Mouse (Mus musculus): Measurements from ENCODE around the gene Zcchc24. TPM values are rescaled to one million over a fixed set of nuclear protein-coding genes. Genes with fewer than 3 reads are reported as not detected.
"Not testable (repeated sequence)": the region's sequence is repeated elsewhere in the genome, so short reads cannot be mapped to it uniquely, and the experiment has no call there.

The Zcchc24 gene
- total RNA-seq (2021) = 10 to 100 TPM; 45.7 to 51.3 TPM

DNA sequence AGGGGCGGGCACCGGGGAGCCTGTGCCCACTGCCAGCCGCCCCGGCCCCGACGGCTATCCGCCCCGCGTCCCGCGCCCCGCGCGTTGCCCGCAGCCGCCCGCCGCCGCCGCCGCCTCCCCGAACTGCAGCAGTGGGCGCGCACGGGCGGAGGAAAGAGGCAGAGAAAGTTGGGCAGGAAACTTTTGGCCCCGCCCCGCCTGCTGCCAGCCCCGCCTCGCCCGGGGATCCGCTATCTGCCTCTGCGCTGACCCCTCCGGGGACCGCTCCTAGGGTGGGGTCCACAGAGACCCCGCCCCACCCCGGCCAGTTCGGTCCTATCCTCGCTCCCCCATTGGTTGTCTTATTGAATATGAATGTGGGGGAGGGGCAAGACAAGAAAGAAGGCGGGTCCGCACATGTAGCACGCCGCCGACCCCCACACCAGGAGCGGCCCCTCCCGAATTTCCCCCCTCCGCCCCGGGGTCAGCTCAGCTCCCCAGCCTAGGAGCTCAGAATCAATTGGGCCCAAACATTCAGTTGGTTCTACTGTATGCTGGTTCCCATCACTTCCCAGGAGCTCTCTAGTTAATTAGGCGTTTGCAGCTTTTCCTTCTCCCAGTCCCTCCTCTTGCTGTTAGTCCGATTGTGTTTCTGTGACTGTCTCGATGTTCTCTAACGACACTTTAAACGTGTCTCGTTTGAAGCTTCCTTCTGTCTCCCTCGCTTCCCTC is at the start of gene Zcchc24:
Gene Zcchc24, minus strand, starts transcription at position 125 of the 711 bp plus-strand sequence.
- intact Hi-C loops (cut with DNase I) = loop anchor here (5.0 kb wide), 1 partner anchor 52 kb away; no protein-coding TSS in a partner anchor
- peak; percentile 79 to 80 for DNase-seq (ENCODE audit: low spot score in 2 of 2)

GRCm38 (mm10) chr14:25816416-25816815 is 47.6 kb upstream of the Zcchc24 start:
- DNase-seq (ENCODE audit: low spot score in 2 of 2) = peak; percentile 66 to 79
- intact Hi-C loops (cut with DNase I) = no loop called here

DNA sequence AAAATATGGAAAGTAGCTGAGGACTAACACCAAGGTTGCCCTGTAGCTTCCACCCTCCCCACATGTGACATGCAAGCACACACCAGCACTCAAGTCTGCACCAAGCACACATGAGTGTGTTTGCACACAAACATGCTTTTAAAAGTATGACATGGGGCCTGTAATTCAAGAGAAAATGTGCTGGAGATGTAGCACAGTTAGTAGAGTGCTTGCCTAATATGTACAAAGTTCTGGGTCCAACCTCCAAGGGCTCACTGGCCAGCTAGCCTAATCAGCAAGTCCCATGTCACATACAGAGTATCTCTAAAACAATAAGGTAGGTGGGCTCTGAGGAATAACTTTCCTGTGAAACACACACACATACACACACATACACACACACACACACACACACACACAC is 45.3 kb upstream of the Zcchc24 start:
- intact Hi-C loops (cut with DNase I) = no loop called here
- DNase-seq (ENCODE audit: low spot score in 2 of 2) = no peak

DNA sequence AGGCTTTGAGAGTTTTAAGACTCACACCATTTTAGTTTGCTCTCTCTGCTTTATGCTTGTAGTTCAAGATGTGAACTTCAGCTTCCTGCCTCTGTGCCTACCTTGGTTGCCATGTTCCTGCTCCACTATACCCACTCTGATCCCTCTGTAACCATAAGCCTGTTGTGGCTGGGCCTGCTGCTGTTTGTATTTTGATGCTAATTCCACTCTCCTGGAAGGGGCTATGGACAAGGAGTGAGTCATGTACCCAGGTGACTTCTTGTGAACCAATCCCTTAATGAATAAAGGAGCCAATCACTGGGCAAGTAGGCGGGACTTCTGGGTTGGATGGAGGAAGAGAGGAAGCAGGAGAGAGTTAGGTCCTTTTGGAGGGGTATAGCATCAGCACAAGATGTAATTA is 42.2 kb upstream of the Zcchc24 start:
- DNase-seq (ENCODE audit: low spot score in 2 of 2); intact Hi-C loops (cut with DNase I): not testable (repeated sequence)

DNA sequence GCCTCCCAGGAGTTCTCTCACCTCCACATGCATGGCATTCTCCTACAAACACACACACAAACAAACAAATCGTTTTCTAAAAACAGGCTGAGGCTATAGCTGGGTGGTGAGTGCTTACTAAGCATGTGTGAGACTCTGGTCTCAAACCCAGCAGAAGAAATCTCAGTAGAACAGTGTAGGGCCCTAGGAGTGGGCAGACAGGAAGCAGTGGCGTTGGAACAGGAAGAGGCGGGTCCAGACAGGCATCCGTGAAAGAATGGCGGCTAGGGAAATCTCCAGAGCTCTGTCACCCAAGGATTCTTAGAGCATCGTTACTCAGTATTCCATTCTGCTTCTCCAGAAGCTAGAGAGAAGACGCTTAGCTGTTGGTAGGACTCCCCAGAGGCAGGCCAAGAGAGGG is 37.7 kb upstream of the Zcchc24 start:
- intact Hi-C loops (cut with DNase I) = no loop called here

DNA sequence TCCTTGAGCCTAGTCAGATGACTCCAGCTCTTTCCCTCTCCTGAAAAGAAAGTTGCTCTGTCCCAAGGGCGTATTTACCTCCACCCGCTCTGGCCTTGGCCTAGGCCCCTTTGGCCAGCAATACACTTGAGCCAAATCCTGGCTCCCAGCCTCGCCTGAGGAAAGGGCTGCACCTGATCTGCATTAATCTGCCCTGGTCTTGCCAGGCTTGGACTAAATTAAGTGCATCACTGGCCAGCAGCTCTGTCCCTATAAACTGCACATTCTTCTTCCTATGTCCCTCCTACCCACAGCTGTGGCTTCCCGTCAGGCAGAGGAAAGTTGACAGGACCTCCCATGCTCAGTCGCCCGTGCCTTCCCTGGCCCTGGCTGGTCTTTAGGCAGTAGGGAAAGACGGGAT is 37.0 kb upstream of the Zcchc24 start:
- DNase-seq (ENCODE audit: low spot score in 2 of 2) = peak; percentile 26 to 44
- intact Hi-C loops (cut with DNase I) = no loop called here

More for the DNA sequence above, 37.7 kb upstream of the Zcchc24 start:
- DNase-seq (ENCODE audit: low spot score in 2 of 2) = no peak

DNA sequence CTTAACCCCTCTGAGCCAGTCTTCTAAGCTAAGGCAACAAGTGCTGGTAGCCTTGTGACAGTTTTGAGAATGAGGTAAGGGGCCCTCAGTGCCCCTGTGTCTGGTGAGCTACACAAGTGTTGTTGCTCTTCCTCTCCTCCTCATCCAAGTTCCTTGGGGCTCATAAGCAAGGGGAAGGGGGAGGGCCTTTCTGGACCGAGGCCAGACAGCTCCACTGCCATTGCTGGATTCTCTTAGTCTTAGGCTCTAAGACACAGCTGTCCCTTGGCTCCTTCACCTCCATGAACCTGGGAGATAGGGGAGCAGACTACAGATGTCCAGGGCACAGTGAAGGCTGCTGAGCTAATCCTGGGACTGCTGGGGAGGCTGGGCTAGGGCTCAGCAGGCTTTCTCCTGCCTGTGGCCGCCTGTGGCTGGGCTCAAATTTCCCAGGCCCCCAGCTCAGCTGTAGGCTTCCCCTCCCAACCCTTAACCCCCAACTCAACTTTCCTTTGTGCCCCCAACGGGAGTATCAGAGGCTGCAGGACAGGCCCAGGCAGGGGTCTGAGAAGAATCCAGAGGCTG is 34.5 kb upstream of the Zcchc24 start:
- no peak for DNase-seq (ENCODE audit: low spot score in 2 of 2)
- intact Hi-C loops (cut with DNase I) = no loop called here

DNA sequence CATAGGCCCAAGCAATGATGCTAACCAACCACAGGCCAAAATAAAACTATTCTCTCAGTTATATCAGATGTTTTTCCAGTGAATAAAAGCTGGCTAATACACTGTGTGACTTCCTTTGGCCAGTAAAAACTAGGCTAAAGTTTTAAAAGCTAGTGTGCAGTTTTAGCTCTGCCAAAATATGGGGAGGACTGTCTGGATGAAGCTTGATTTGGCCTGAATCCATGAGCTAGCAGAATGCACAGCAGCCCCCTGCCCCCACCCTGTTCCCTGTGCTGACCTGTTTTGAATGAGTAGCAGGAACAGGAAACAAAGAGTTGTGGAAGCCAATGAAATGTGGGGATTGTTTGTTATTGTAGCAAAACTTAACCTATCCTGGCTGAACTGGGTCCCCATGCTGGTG is 33.7 kb upstream of the Zcchc24 start:
- intact Hi-C loops (cut with DNase I) = no loop called here
- no peak for DNase-seq (ENCODE audit: low spot score in 2 of 2)

GRCm38 (mm10) chr14:25800166-25800960 is 31.5 kb upstream of the Zcchc24 start:
- peak; percentile 78 to 86 for DNase-seq (ENCODE audit: low spot score in 2 of 2)

GRCm38 (mm10) chr14:25796619-25797018 is 27.8 kb upstream of the Zcchc24 start:
- intact Hi-C loops (cut with DNase I) = no loop called here

More at GRCm38 (mm10) chr14:25800166-25800960, 31.5 kb upstream of the Zcchc24 start:
- intact Hi-C loops (cut with DNase I) = loop anchor here (2.0 kb wide), 2 partner anchors 26 to 94 kb away; no protein-coding TSS in a partner anchor

DNA sequence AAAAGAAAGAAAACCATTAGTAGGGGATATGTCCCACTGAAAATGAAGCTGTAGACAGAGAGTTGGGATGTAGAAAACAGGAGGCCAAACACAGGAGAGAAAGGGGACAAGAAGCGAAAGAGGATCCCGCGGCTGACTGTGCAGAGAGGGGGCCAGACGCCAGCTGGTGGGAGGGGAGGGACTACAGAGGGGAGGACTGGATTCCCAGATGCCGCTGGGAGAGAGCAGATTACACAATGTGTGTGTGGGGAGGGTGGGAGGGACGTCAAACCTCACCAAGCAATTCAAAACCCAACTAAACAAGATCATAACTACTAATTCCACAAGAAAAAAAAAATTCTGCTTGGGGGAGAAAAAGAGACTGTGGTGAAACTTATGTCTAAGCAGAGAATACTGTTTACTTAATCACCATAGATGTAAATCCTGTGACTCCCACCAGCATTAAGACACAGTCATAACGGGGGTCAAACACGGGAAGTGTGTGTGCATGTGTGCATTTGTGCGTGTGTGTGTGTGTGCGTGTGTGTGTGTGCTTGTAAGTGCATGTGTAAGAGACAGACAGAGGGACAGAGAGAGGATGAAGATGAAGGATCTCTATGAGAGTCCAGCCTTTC is 26.8 kb upstream of the Zcchc24 start:
- intact Hi-C loops (cut with DNase I) = no loop called here
- peak in 1 of 2 experiments; percentile 28 for DNase-seq (ENCODE audit: low spot score in 2 of 2)

More at GRCm38 (mm10) chr14:25796619-25797018, 27.8 kb upstream of the Zcchc24 start:
- DNase-seq (ENCODE audit: low spot score in 2 of 2) = no peak

DNA sequence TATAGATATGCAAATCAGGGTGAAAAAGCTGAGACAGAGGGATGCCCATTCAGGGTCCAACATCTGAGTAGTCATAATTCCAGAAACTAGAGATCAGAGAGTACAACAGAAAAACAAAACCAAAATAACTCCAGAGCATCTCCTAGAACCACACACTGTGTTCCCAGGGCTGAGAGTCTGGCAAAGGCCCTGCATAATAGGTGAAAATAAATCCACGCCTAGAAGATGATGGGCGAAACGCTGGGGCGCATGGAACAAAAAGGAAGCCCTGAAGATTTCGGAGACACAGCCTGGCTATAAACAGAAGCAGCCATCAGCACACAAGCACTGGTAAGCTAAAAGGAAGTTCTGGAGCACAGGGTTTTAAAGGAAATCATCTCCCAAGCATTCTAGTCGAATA is 26.2 kb upstream of the Zcchc24 start:
- DNase-seq (ENCODE audit: low spot score in 2 of 2) = peak in 1 of 2 experiments; percentile 19
- intact Hi-C loops (cut with DNase I) = no loop called here

GRCm38 (mm10) chr14:25794331-25794730 is 25.5 kb upstream of the Zcchc24 start:
- DNase-seq (ENCODE audit: low spot score in 2 of 2) = no peak
- intact Hi-C loops (cut with DNase I) = no loop called here

GRCm38 (mm10) chr14:25790768-25791302 is 22.0 kb upstream of the Zcchc24 start:
- intact Hi-C loops (cut with DNase I) = no loop called here
- no peak for DNase-seq (ENCODE audit: low spot score in 2 of 2)

- intact Hi-C loops (cut with DNase I) = no loop called here
- no peak for DNase-seq (ENCODE audit: low spot score in 2 of 2)
These were observed 21.1 kb upstream of the Zcchc24 start for GRCm38 (mm10) chr14:25789946-25790345.

DNA sequence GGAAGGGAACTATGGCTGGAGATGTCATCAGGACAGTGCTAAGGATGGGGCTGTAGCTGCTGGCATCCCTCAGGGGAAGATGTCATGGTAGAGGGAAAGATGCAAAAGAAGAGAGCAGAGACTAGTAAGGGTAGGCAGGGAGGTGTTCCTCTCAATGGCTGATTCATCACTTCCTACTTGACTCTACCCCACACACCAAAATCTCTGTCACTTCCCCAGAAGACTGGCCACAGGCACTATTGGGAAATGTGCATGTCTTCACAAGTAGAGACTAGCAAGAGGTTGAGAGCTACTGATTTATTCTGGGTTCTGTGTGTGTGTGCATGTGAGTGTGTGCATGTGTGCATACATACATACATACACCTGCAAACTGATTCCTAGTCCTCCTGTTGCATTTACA is 20.4 kb upstream of the Zcchc24 start:
- intact Hi-C loops (cut with DNase I) = no loop called here
- no peak for DNase-seq (ENCODE audit: low spot score in 2 of 2)

- intact Hi-C loops (cut with DNase I) = no loop called here
These were observed 19.4 kb upstream of the Zcchc24 start for GRCm38 (mm10) chr14:25788201-25788600.

GRCm38 (mm10) chr14:25787387-25787910 is 18.6 kb upstream of the Zcchc24 start:
- intact Hi-C loops (cut with DNase I) = no loop called here
- no peak for DNase-seq (ENCODE audit: low spot score in 2 of 2)

More at GRCm38 (mm10) chr14:25788201-25788600, 19.4 kb upstream of the Zcchc24 start:
- DNase-seq (ENCODE audit: low spot score in 2 of 2) = no peak

- intact Hi-C loops (cut with DNase I) = no loop called here
- DNase-seq (ENCODE audit: low spot score in 2 of 2) = no peak
These were observed 18.1 kb upstream of the Zcchc24 start for GRCm38 (mm10) chr14:25786959-25787358.

Data from left cerebral cortex, postnatal 25 days (tissue).